Mouse (Mus musculus) cortical plate, adult 2 months (tissue): ENCODE results near the gene Mtm1.

Experiments used
- CTCF ChIP-seq: fragments of 200-500 bp; IDR thresholded peaks from 2 replicates; pipeline ENCODE4 v1.5.1; 2011; ENCODE audit warnings: mild to moderate bottlenecking, control low read depth, low read length; ENCODE audit not compliant: insufficient read depth; ENCODE audit errors: extremely low read depth
- POLR2A ChIP-seq: fragments of 200-500 bp; IDR thresholded peaks from 2 replicates; pipeline ENCODE4 v1.6.1; 2011; ENCODE audit warnings: mild to moderate bottlenecking, low read length, control low read depth; ENCODE audit not compliant: insufficient read depth; ENCODE audit errors: extremely low read depth

- no peak for TF ChIP-seq CTCF
- TF ChIP-seq POLR2A: no peak
Measured at GRCm38 (mm10) chrX:71186396-71186795, 24.2 kb upstream of the Mtm1 start.
